Mouse (Mus musculus) MEL (cell line): ENCODE results near the gene Oit3. TPM values are rescaled to one million over a fixed set of nuclear protein-coding genes. Genes with fewer than 3 reads are reported as not detected.

Source experiments
- DNase-seq: peaks from one replicate; pipeline ENCODE4 v3.0.0; 2011; ENCODE audit warnings: low read depth, low spot score
- H3K27ac ChIP-seq: 2 replicates; pipeline ENCODE4 v1.5.1; 2012; ENCODE audit warnings: low read depth, mild to moderate bottlenecking, control low read depth, low read length, moderate library complexity; ENCODE audit not compliant: control insufficient read depth
- H3K27me3 ChIP-seq, 2 experiments: fragments of 150-350 bp in 1 of 2; sonication (generic) in 1 of 2; 2 replicates each; pipeline ENCODE4 v1.6.1; 2012; ENCODE audit warnings: low read length in 2 of 2, mild to moderate bottlenecking in 2 of 2, improper control_type of control experiment in 1 of 2, moderate library complexity in 1 of 2; ENCODE audit not compliant: insufficient read depth in 2 of 2, control insufficient read depth in 1 of 2
- H3K36me3 ChIP-seq, 2 experiments: 2 replicates each; pipeline ENCODE4 v1.6.1; 2012 to 2014; ENCODE audit warnings: low read length in 2 of 2, improper control_type of control experiment in 1 of 2, inconsistent platforms in 1 of 2, mild to moderate bottlenecking in 1 of 2; ENCODE audit not compliant: insufficient read depth in 2 of 2, control insufficient read depth in 1 of 2
- H3K4me1 ChIP-seq, 2 experiments: fragments of 150-350 bp in 1 of 2; sonication (generic) in 1 of 2; 2 replicates each; pipeline ENCODE4 v1.6.1; 2012; ENCODE audit warnings: low read length in 2 of 2, improper control_type of control experiment in 1 of 2, mild to moderate bottlenecking in 1 of 2; ENCODE audit not compliant: insufficient read depth in 2 of 2, control insufficient read depth in 1 of 2
- H3K4me3 ChIP-seq, 2 experiments: fragments of 150-350 bp in 1 of 2; sonication (generic) in 1 of 2; 2 replicates each; pipeline ENCODE4 v1.5.1; 2012; ENCODE audit warnings: low read depth in 2 of 2, low read length in 2 of 2, mild to moderate bottlenecking in 2 of 2, moderate library complexity in 2 of 2, control low read depth in 1 of 2, improper control_type of control experiment in 1 of 2; ENCODE audit not compliant: control insufficient read depth in 1 of 2, insufficient read depth in 1 of 2
- H3K79me2 ChIP-seq: 2 replicates; pipeline ENCODE4 v1.6.1; 2012; ENCODE audit warnings: mild to moderate bottlenecking, low read length, moderate library complexity; ENCODE audit not compliant: control insufficient read depth, poor library complexity, insufficient read depth
- H3K9ac ChIP-seq: 2 replicates; pipeline ENCODE4 v1.6.1; 2012; ENCODE audit warnings: low read depth, mild to moderate bottlenecking, control low read depth, low read length, moderate library complexity; ENCODE audit not compliant: control insufficient read depth, poor library complexity, severe bottlenecking
- H3K9me3 ChIP-seq: fragments of 150-350 bp; sonication (generic); replicated peaks from 2 replicates; pipeline ENCODE4 v1.6.1; 2012; ENCODE audit warnings: mild to moderate bottlenecking, low read length, improper control_type of control experiment, moderate library complexity; ENCODE audit not compliant: insufficient read depth
- BHLHE40 ChIP-seq: IDR thresholded peaks from 2 replicates; pipeline ENCODE4 v1.6.1; 2012; ENCODE audit warnings: low read depth, mild to moderate bottlenecking, inconsistent platforms, low read length, improper control_type of control experiment, borderline replicate concordance
- CHD2 ChIP-seq: IDR thresholded peaks from 2 replicates; pipeline ENCODE4 v1.6.1; 2011; ENCODE audit warnings: low read length, improper control_type of control experiment
- ELF1 ChIP-seq: IDR thresholded peaks from 2 replicates; pipeline ENCODE4 v1.6.1; 2014; ENCODE audit warnings: low read depth, mild to moderate bottlenecking, inconsistent platforms, low read length, improper control_type of control experiment, moderate library complexity
- EP300 ChIP-seq, 2 experiments: IDR thresholded peaks; 2 replicates each; pipeline ENCODE4 v1.6.1; 2011; ENCODE audit warnings: improper control_type of control experiment in 2 of 2, low read length in 2 of 2, low read depth in 1 of 2, mild to moderate bottlenecking in 1 of 2
- GABPA ChIP-seq: IDR thresholded peaks from 2 replicates; pipeline ENCODE4 v1.6.1; 2012; ENCODE audit warnings: low read depth, mild to moderate bottlenecking, inconsistent platforms, low read length, improper control_type of control experiment, moderate library complexity
- HCFC1 ChIP-seq: IDR thresholded peaks from 2 replicates; pipeline ENCODE4 v1.6.1; 2012; ENCODE audit warnings: low read depth, mild to moderate bottlenecking, inconsistent platforms, low read length, improper control_type of control experiment, moderate library complexity
- JUND ChIP-seq: IDR thresholded peaks from 2 replicates; pipeline ENCODE4 v1.6.1; 2011; ENCODE audit warnings: low read depth, mild to moderate bottlenecking, improper control_type of control experiment, low read length
- KAT2A ChIP-seq: conservative IDR thresholded peaks from 2 replicates; pipeline ENCODE4 v1.6.1; 2012; ENCODE audit warnings: low read depth, low read length, improper control_type of control experiment, inconsistent platforms
- MAZ ChIP-seq: IDR thresholded peaks from 2 replicates; pipeline ENCODE4 v1.6.1; 2012; ENCODE audit warnings: low read depth, mild to moderate bottlenecking, inconsistent platforms, low read length, improper control_type of control experiment
- MEF2A ChIP-seq: IDR thresholded peaks from 2 replicates; pipeline ENCODE4 v1.6.1; 2014; ENCODE audit warnings: low read depth, mild to moderate bottlenecking, inconsistent platforms, low read length, improper control_type of control experiment; ENCODE audit not compliant: poor library complexity, insufficient replicate concordance, severe bottlenecking; ENCODE audit errors: extremely low read depth
- NELFE ChIP-seq: IDR thresholded peaks from 2 replicates; pipeline ENCODE4 v1.6.1; 2011; ENCODE audit warnings: low read depth, low read length, improper control_type of control experiment
- NRF1 ChIP-seq: IDR thresholded peaks from 2 replicates; pipeline ENCODE4 v1.6.1; 2014; ENCODE audit warnings: low read depth, mild to moderate bottlenecking, inconsistent platforms, low read length, improper control_type of control experiment, moderate library complexity; ENCODE audit not compliant: poor library complexity, insufficient read depth, severe bottlenecking
- POLR2AphosphoS2 ChIP-seq: IDR thresholded peaks from 2 replicates; pipeline ENCODE4 v1.6.1; 2011; ENCODE audit warnings: low read length, improper control_type of control experiment
- POLR2AphosphoS5 ChIP-seq: IDR thresholded peaks from 2 replicates; pipeline ENCODE4 v1.6.1; 2012; ENCODE audit warnings: low read depth, borderline replicate concordance, mild to moderate bottlenecking, inconsistent platforms, low read length, moderate library complexity, mixed read lengths
- RAD21 ChIP-seq: IDR thresholded peaks from 2 replicates; pipeline ENCODE4 v1.6.1; 2011; ENCODE audit warnings: mild to moderate bottlenecking, low read depth, low read length, improper control_type of control experiment
- TCF12 ChIP-seq: IDR thresholded peaks from 2 replicates; pipeline ENCODE4 v1.6.1; 2014; ENCODE audit warnings: low read depth, mild to moderate bottlenecking, inconsistent platforms, low read length, improper control_type of control experiment, moderate library complexity
- USF1 ChIP-seq: IDR thresholded peaks from 2 replicates; pipeline ENCODE4 v1.6.1; 2014; ENCODE audit warnings: low read depth, mild to moderate bottlenecking, inconsistent platforms, low read length, improper control_type of control experiment, moderate library complexity
- USF2 ChIP-seq, 2 experiments: IDR thresholded peaks; 2 replicates each; pipeline ENCODE4 v1.6.1; 2011 to 2012; ENCODE audit warnings: improper control_type of control experiment in 2 of 2, low read length in 2 of 2, borderline replicate concordance in 1 of 2, inconsistent platforms in 1 of 2, low read depth in 1 of 2, mild to moderate bottlenecking in 1 of 2; ENCODE audit not compliant: insufficient read depth in 1 of 2
- ZMIZ1 ChIP-seq: IDR thresholded peaks from 2 replicates; pipeline ENCODE4 v1.6.1; 2012; ENCODE audit warnings: low read depth, mild to moderate bottlenecking, inconsistent platforms, low read length, improper control_type of control experiment, moderate library complexity
- ZNF384 ChIP-seq: IDR thresholded peaks from 2 replicates; pipeline ENCODE4 v1.6.1; 2012; ENCODE audit warnings: low read depth, mild to moderate bottlenecking, inconsistent platforms, low read length, improper control_type of control experiment
- polyA plus RNA-seq, 2 experiments: library from polyadenylated mRNA; stranded (reverse) in 1 of 2; unstranded in 1 of 2; fragments of >175 nt in 1 of 2; fragments of >200 nt in 1 of 2; gene quantifications; 2 replicates each; pipeline versions ENCODE4 v1.2.1 to v1.2.4; 2012; ENCODE audit warnings: low replicate concordance in 2 of 2, low read depth in 1 of 2; ENCODE audit not compliant: insufficient read length in 2 of 2, insufficient read depth in 1 of 2, missing spikeins in 1 of 2
- total RNA-seq: library from RNA; depleted of rRNA; stranded (reverse); fragments of 300-350 nt; gene quantifications from 2 replicates; pipeline ENCODE4 v1.2.3, GENCODE M21; 2012

The Oit3 gene
- total and polyA plus RNA-seq, 3 experiments = 0.07 TPM; not detected in 2

DNA sequence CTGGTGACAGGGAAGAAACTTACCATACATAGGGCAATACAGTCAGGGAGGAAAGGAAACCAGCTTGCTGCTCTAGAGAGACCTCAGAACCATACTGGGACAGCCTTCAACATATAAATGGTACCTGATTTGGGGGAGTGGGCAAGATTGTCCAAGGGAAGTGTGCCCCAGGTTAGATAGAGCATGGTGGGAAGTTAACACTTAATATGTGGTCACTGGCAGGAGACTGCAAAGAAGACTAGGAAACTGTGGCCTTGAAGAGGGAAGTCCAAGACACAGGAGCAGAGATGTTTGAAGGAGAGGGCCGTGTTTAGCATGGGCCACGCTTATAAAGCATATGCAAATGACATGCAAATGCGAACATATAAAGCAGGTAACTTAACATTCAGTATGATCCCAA, 2.5 kb upstream of the Oit3 start:
- no peaks in the 10 kb centered on the region for H3K4me1 ChIP-seq
- no peak overlapping the region for H3K27ac ChIP-seq
- no peak overlapping the region for H3K9ac ChIP-seq
- TF ChIP-seq ZMIZ1 = no peak
- no peak for TF ChIP-seq USF1
- TF ChIP-seq BHLHE40 = no peak
- TF ChIP-seq NELFE = no peak
- TF ChIP-seq JUND = no peak
- no peak for TF ChIP-seq EP300 (IDR thresholded peaks at IDR 0.05; ENCODE audit: low read depth in 1 of 2, low read length in 2 of 2)
- no peak for TF ChIP-seq RAD21
- no peak for TF ChIP-seq NRF1
- TF ChIP-seq HCFC1 = no peak
- TF ChIP-seq POLR2AphosphoS5 = no peak
- TF ChIP-seq KAT2A = no peak
- TF ChIP-seq CHD2 = no peak
- no peak for TF ChIP-seq ZNF384
- no peak for TF ChIP-seq POLR2AphosphoS2
- no peak for TF ChIP-seq MAZ
- TF ChIP-seq MEF2A = no peak
- no peak for TF ChIP-seq GABPA
- TF ChIP-seq, all 39 proteins: peak for 0
- no peaks in the 10 kb centered on the region for H3K9me3 ChIP-seq
- no peaks in the 10 kb centered on the region for H3K27me3 ChIP-seq
- DNase-seq = no peak
- no peaks in the 10 kb centered on the region for H3K79me2 ChIP-seq
- no peaks in the 10 kb centered on the region for H3K36me3 ChIP-seq
- no peak overlapping the region for H3K4me3 ChIP-seq

DNA sequence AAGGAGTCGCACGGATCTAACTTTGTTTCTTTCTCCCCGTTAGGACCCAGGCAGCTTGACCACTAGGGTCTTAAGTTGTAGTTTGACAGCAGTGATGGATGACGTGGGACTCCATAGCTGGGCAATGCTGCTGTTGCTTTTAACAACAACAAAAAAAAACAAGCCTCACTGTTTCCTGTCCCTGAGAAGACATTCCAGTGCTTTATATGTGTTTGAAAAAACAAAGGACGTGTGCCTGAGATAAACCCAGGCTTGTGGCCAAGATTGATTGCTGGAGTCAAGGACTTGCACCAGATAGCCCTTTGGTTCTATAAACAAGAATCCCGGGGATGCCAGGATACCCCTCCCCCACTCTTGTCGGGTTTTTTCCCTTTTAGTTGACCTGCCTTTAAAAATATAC, 1.6 kb upstream of the Oit3 start:
- no peaks in the 10 kb centered on the region for H3K9me3 ChIP-seq
- no peak overlapping the region for H3K9ac ChIP-seq
- no peak overlapping the region for H3K4me3 ChIP-seq
- no peaks in the 10 kb centered on the region for H3K79me2 ChIP-seq
- H3K27me3 ChIP-seq = no peaks in the 10 kb centered on the region
- TF ChIP-seq RAD21 = no peak
- TF ChIP-seq USF2 (IDR thresholded peaks at IDR 0.05; ENCODE audit: borderline replicate concordance in 1 of 2, insufficient read depth in 1 of 2, low read depth in 1 of 2, low read length in 2 of 2) = no peak
- TF ChIP-seq ELF1 = no peak
- TF ChIP-seq TCF12 = no peak
- TF ChIP-seq USF1 = no peak
- H3K36me3 ChIP-seq = no peaks in the 10 kb centered on the region
- H3K27ac ChIP-seq = no peak overlapping the region
- no peaks in the 10 kb centered on the region for H3K4me1 ChIP-seq
- DNase-seq = no peak
